Mouse (Mus musculus): ENCODE measurements at regions not wholly inside any gene's neighbourhood (a gene's known extent, or its start where the extent isn't known, plus 50 kb on each side); places are given as distances from the start of the nearest gene placed in this dataset.

- no peak for DNase-seq
These were observed 52.2 kb upstream of the Tmem108 start for GRCm38 (mm10) chr9:103813791-103814190.

DNA sequence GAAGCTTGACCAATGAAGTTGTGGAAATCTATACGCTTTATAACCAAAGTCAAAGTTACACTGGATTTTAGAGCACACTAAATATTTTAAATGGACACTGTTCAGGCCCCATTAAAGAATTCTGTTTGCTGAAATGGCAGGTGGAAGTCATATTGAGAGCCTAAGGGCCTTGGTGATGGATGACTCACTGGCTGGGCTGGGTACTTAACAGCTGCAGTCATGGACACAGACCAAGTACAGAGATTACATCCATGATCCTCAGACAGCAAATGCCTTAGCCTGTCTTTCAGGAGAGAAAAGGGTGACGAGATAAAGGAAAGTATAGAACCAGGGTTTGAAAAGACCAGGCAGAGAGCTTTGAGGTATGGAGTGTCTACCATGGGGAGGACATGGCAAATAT is 57.4 kb upstream of the Tmem108 start:
- DNase-seq: no peak

DNA sequence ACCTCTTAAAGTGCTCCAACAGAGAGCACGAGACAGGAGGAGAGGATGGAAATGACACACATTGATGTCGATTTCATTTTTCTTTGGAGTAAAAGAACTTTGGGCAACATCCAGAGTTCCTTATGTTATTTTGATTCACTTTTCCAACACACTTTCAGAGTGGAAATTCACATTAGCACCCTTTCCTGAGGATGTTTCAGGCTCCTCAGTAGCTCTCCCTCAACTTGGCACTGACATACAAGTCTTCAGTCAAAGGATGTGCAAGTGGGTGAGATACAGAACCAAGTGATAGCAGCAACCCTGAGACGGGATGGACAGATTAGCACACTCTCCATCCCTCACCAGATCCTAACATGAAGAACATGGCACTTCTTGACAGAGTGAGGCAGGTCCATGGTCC is 60.0 kb upstream of the Tmem108 start:
- DNase-seq: peak; percentile 9

DNA sequence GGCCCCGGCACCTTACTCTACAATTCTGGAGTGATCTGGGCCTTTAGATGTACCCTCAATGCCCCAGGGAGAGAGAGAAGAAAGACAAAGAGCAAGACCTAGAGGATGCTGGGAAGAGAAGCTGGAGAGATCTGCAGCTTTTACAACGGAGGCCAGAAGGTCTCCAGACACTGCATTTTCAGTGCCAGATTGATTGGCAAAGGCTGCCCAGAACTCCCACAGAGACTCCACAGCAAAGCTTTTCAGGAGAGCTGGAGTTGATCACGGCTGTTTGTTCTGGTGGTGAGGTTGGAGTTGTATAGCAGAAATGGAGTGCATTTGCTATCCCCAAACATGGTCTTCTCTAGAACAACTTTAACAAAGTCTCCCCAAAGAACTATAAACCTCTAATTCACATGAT is 61.9 kb upstream of the Tmem108 start:
- no peak for DNase-seq

- peak; percentile 19 for DNase-seq
These were observed 79.6 kb upstream of the Tmem108 start for GRCm38 (mm10) chr9:103841199-103841598.

DNA sequence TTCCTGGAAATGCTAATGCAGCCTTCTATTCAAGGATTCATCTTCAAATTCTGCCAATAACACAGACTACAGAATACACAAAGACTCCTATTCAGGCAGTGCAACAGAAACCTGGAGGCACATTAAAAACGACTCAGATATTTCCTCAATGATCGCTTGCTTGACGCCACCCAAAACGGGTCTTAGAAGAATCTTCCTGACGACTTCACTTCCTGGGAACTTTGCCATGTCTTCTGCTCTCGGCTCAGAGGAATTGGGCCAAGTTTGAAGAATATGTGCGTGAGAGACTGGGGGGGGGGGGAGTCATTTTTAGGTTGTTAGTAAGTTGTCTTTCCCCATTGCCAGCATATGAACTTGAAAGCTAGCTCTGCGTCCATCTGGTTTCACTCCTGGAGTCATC is 82.2 kb upstream of the Tmem108 start:
- no peak for DNase-seq

DNA sequence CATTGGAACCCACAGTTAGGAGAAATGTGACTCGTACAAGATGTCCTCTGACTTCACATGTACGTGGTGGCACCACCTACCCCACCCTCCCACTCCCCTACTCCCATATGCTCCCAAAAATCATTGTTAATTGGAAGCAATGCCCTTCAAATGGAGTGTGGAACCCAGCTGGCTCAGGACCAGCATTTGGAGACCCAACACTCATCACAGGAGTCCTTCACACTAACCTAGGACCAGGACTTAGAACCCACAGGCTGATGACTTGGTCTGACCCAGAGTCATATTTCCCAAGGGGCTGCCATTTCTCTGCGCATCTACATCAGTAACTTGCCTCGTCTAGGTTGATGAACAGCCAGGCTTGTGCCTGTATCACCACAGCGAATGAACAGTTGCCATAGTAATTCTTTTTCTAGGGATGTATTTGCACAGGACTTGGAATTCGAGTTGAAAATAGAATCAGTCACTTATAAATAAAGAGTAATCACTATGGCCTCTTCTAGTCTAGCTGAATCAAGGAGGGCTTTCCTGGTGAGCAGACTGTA is 84.3 kb upstream of the Tmem108 start:
- DNase-seq: no peak

- no peak for DNase-seq
These were observed 86.3 kb upstream of the Tmem108 start for GRCm38 (mm10) chr9:103847931-103848330.

- no peak for DNase-seq
These were observed 87.4 kb upstream of the Tmem108 start for GRCm38 (mm10) chr9:103849079-103849478.

GRCm38 (mm10) chr9:103852691-103853090 is 91.1 kb upstream of the Tmem108 start:
- DNase-seq: no peak

GRCm38 (mm10) chr9:103860658-103861377 is 99.2 kb upstream of the Tmem108 start:
- no peak for DNase-seq

- DNase-seq: peak; percentile 57
These were observed 100.9 kb upstream of the Tmem108 start for GRCm38 (mm10) chr9:103862493-103862892.

DNA sequence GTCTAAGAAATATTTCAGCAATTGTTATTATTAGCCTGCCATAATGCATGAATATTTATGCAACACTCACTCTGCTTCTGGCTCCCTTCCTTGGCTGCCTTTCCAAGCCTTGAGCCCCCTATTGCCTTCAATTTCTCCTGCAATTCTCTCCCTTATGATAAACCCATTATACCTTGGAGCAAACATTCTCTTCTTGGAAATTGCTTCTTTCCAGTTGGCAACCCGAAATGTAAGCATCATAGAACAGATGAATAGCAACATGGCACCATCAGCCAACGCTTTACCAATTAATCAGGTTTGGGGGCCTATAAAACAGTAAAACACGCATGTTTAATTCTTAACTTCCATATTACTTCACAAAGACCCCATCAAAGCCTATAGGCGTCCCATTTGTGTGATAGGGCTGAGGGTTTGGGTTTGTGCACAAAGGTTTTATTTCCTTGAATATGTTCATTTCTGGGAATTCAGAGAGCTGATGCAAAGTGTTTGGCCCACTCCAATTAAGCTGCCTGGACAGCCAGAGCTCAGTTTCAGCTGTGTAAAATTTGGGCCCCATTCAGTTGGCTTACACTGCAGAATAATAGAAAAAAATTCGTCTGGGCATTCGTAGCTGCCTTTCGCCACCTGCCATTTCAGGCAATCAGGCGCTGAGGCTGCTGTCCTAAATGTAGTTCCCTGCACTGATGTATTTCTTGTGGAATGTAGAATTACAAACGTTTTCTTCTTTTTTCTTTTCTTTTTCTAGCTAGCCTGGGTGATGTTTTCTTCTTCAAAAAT is 106.0 kb upstream of the Tmem108 start:
- no peak for DNase-seq

- no peak for DNase-seq
These were observed 107.6 kb upstream of the Tmem108 start for GRCm38 (mm10) chr9:103869276-103869675.

DNA sequence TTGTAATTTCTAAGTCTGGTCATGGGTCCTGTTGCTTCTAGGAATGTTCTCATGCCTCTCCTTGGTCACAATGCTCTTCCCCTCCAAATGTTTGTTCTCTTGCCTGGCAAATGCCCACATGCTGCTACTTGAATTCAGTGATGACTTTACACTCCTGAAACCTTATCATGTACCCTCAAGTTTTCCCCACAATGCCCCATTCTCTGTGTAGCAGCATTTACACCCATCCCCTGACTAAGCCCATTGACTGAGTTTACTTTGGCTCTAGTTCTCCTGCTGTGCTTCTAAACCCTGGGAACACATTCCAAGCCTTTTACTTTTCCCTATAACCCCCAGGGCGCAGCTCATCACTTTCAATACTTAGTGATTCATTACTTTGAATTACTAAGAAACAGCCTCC is 110.5 kb upstream of the Tmem108 start:
- no peak for DNase-seq

DNA sequence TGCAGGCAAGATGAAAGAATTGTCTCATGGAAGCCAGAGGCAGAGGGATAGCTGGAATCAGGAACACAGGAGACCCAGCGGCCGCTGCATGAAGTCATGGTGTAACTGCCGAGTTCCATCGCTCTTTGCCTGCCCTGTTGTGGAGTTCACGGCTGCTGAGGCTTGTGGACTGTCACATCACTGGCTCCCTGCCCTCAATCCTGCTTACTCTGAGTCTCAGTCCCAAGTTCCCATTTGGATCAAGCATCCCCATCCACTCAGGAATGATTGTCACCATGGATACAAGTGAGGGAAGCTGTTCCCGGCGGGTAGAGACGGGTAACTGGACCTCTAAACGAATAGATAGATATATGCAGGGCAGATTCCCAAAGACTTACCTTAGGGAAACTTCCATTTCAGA is 112.2 kb upstream of the Tmem108 start:
- DNase-seq: no peak

DNA sequence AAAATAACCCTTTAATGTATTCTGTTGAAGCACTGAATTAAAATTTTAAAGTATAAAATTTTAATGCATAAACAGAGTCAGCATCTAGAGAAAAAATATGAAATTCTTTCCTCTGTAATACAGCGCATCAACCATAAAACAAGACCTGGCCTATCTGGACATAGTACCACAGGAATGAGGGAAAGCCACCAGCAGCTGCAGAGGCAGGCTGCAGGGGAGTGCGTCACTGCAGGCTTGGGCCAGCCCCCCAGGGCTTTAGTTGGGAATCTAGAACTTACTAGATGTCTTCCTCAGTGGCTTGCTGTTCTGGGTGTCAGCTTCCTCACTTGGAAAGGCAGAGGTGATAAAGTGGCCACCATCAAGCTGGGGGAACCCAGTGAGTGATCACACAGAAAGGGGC is 116.2 kb upstream of the Tmem108 start:
- DNase-seq: no peak

DNA sequence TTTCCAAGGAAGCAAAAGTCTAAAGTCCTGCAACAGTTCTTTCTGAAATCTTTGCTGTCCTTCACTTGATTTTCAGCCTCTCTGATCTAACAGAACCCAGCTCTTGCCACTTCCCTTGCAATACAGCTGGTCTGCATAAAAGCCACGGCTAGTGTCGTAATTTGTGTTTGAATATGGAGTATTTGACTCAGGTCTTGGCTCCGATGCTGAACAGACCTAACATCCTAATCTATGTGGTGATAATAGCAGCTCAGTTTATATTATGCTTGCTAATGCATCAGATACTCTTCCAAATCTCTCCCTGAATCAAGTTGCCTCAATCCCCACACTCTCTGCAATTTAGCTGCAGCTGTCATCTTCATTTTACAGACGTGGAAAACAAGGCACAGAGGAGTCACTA is 109.5 kb upstream of the Nphp3 start:
- DNase-seq: no peak

DNA sequence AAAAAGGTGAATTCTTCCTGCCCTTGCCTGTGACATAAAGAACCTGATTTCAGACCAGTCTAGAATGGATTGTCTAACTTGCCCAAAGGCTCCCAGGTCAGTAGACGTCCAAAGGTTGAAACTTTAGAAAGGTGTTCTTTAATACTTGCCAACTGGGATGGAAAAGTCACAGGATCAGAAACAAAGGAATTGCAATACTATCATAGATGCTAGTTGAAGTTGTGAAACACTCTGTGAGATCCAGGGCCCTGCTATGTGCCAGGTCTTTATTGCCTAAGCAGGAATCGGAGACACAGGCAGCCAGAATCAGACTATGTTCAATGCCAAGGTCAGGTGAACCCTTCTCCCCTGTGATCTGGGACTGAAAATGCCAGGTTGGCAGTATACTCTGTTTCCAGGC is 108.0 kb upstream of the Nphp3 start:
- no peak for DNase-seq

GRCm38 (mm10) chr9:103899311-103899710 is 103.0 kb upstream of the Nphp3 start:
- no peak for DNase-seq

DNA sequence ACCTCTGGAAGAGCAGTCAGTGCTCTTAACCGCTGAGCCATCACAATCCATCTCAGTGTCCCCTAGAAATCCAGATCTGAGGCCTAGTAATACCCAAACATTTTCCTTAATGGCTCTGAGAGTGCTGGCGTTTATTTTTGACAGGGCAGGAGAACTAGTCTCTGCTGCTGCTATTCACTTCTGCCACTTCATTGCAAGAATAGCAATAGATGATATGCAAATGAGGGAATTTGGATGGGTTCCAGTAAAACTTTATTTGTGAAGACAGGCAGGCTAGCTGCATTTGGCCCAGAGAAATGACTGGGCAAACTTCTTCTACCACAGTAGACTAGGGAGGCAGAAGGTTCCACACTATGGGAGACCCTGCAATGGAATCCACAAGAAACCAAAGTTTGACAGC is 91.0 kb upstream of the Nphp3 start:
- no peak for DNase-seq

DNA sequence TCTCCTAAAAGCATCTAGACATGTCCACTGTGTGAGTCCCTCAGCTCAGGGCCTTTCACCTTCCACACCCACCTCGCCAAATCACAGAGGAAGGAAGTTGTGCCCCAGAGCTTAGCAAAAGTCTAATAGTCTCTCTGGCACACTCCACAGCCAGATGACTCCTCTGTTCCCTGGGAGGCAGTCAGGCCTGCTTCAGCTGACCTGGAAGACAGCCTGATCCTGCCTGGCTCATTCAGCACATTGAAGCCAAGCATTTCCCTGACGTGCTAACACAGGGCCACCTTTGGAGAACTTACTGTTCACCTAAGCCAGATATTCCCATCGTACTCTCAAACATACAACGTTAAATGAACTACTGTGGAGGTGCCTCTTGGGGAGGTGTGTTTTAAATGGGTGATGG is 87.2 kb upstream of the Nphp3 start:
- no peak for DNase-seq

GRCm38 (mm10) chr9:103917771-103918170 is 84.6 kb upstream of the Nphp3 start:
- DNase-seq: no peak

GRCm38 (mm10) chr9:103922356-103922755 is 80.0 kb upstream of the Nphp3 start:
- no peak for DNase-seq
